Mouse (Mus musculus) heart, postnatal 0 days (tissue): ENCODE results near the gene Exosc2. TPM values are rescaled to one million over a fixed set of nuclear protein-coding genes. Genes with fewer than 3 reads are reported as not detected.

ENCODE experiments used
- ATAC-seq: fragments of 200-750 bp; cut with Nextera tagmentation; 2 replicates; pipeline ENCODE4 v1.8.0; 2017; ENCODE audit warnings: low read depth, moderate number of reproducible peaks, moderate library complexity; ENCODE audit not compliant: insufficient read depth
- DNase-seq: peaks from one replicate; pipeline ENCODE4 v3.0.0-alpha.2; 2016; ENCODE audit warnings: low spot score
- H3K27ac ChIP-seq: fragments of 300-500 bp; sonication (generic); 2 replicates; pipeline ENCODE4 v1.5.1; 2014; ENCODE audit warnings: low read depth, mild to moderate bottlenecking
- H3K27me3 ChIP-seq: fragments of 300-500 bp; sonication (generic); 2 replicates; pipeline ENCODE4 v1.6.1; 2014; ENCODE audit warnings: low read length, mixed read lengths; ENCODE audit not compliant: control insufficient read depth, insufficient read depth
- H3K36me3 ChIP-seq: fragments of 300-500 bp; sonication (generic); replicated peaks from 2 replicates; pipeline ENCODE4 v1.6.1; 2014; ENCODE audit warnings: low read length, mixed read lengths; ENCODE audit not compliant: control insufficient read depth, insufficient read depth
- H3K4me1 ChIP-seq: fragments of 300-500 bp; sonication (generic); 2 replicates; pipeline ENCODE4 v1.6.1; 2014; ENCODE audit warnings: antibody characterized with exemption; ENCODE audit not compliant: control insufficient read depth, insufficient read depth
- H3K4me2 ChIP-seq: fragments of 300-500 bp; sonication (generic); 2 replicates; pipeline ENCODE4 v1.6.1; 2014; ENCODE audit warnings: low read depth, mild to moderate bottlenecking, low read length, moderate library complexity
- H3K4me3 ChIP-seq: fragments of 300-500 bp; sonication (generic); 2 replicates; pipeline ENCODE4 v1.5.1; 2014; ENCODE audit warnings: low read depth, low read length
- H3K9ac ChIP-seq: fragments of 300-500 bp; sonication (generic); replicated peaks from 2 replicates; pipeline ENCODE4 v1.6.1; 2014; ENCODE audit warnings: low read depth, low read length, mixed read lengths
- H3K9me3 ChIP-seq: fragments of 300-500 bp; sonication (generic); replicated peaks from 2 replicates; pipeline ENCODE4 v1.6.1; 2016; ENCODE audit warnings: low read length; ENCODE audit not compliant: control insufficient read depth
- CTCF ChIP-seq: IDR thresholded peaks from 2 replicates; pipeline ENCODE4 v1.5.1; 2016; ENCODE audit warnings: antibody characterized with exemption, control low read depth, low read depth
- EP300 ChIP-seq: IDR thresholded peaks from 2 replicates; pipeline ENCODE4 v1.6.1; 2016; ENCODE audit warnings: antibody characterized with exemption, low read depth
- WGBS: fragments of 180-500 bp; shearing (Covaris S2); extraction: QIAGEN DNeasy Blood & Tissue Kit; methylation state at CpG from one replicate; pipeline ENCODE4 v1.1.7; 2014; 5-methylcytosine and 5-hydroxymethylcytosine counted together
- polyA plus RNA-seq: library from polyadenylated mRNA; unstranded; fragments of >200 nt; fragmentation: Nextera tagmentation; extraction: Ambion mirVana; gene quantifications from 2 replicates; pipeline ENCODE4 v1.2.1, GENCODE M21; 2015
- total RNA-seq: library from RNA; depleted of rRNA; stranded (reverse); fragments of >200 nt; gene quantifications from 2 replicates; pipeline ENCODE4 v1.2.3, GENCODE M21; 2014; ENCODE audit warnings: low replicate concordance

The Exosc2 gene
- total and polyA plus RNA-seq, 2 experiments from 2014 or later, result 19.9 to 39.8 TPM

- no peak overlapping the region for H3K4me2 ChIP-seq
- no peak overlapping the region for H3K4me3 ChIP-seq
- H3K36me3 ChIP-seq, result peaks cover 33% of the 10 kb centered on the region
- H3K27me3 ChIP-seq, result no peaks in the 10 kb centered on the region
- ATAC-seq (no peak), DNase-seq (no peak)
- 85% methylated on average over 6 of the region's 6 CpGs for WGBS
- no peak overlapping the region for H3K27ac ChIP-seq
- no peaks in the 10 kb centered on the region for H3K9me3 ChIP-seq
- no peaks in the 10 kb centered on the region for H3K4me1 ChIP-seq
- H3K9ac ChIP-seq, result no peak overlapping the region
- TF ChIP-seq CTCF, result no peak
These were observed 11.3 kb downstream of the Exosc2 start for GRCm38 (mm10) chr2:31681731-31682235.

DNA sequence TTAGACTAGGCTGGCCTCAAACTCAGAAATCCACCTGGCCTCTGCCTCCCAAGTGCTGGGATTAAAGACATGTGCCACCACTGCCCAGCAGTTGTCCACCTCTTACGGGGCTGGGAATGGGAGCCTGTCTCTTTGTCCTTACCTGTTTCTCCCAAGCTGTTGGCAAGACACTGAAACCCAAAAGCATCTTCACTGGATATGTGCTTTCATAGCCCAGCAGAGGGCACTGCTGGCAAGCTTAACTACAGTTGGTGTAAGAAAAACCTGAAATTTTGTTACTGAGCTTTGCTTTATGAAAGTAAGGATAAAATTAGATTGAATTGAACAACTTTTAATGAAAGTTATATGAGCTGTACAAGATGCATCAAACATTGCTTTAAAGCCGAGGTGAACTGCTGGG is 13.2 kb downstream of the Exosc2 start:
- Histone ChIP-seq H3K27ac (no peak overlapping the region), H3K36me3 (peaks cover 21% of the 10 kb centered on the region), H3K9me3 (no peaks in the 10 kb centered on the region), H3K4me1 (no peaks in the 10 kb centered on the region), H3K9ac (no peak overlapping the region), H3K4me3 (no peak overlapping the region), H3K27me3 (no peaks in the 10 kb centered on the region), H3K4me2 (no peak overlapping the region)
- no peak for ATAC-seq
- WGBS, result 20% methylated on average over 2 of the region's 2 CpGs
- TF ChIP-seq EP300 (no peak), CTCF (peak; percentile 80)
- DNase-seq, result peak; percentile 64

- DNase-seq (peak; percentile 99), ATAC-seq (peak; percentile 98)
- peak within 1 kb of the TSS; percentile 89 for H3K27ac ChIP-seq
- H3K36me3 ChIP-seq, result no peaks in the 10 kb centered on the region
- no peaks in the 10 kb centered on the region for H3K9me3 ChIP-seq
- peaks cover 20% of the 10 kb centered on the region for H3K4me1 ChIP-seq
- peak within 1 kb of the TSS; percentile 94 for H3K9ac ChIP-seq
- H3K27me3 ChIP-seq, result no peaks in the 10 kb centered on the region
- under 1% methylated on average over 62 of the region's 64 CpGs for WGBS
- H3K4me2 ChIP-seq, result peak within 1 kb of the TSS; percentile 83
- no peak for TF ChIP-seq EP300
- TF ChIP-seq CTCF, result peak; percentile 50
- peak within 1 kb of the TSS; percentile 98 for H3K4me3 ChIP-seq
These were observed 17.8 kb downstream of the Exosc2 start, which contains the start of gene Abl1 for GRCm38 (mm10) chr2:31688074-31688925. Gene Abl1 (plus strand): TSS chr2:31688376.

- Histone ChIP-seq H3K9me3 (no peaks in the 10 kb centered on the region), H3K27ac (peak overlapping the region; percentile 89), H3K4me3 (peak overlapping the region; percentile 98), H3K4me1 (peaks cover 20% of the 10 kb centered on the region), H3K36me3 (no peaks in the 10 kb centered on the region), H3K27me3 (no peaks in the 10 kb centered on the region), H3K4me2 (peak overlapping the region; percentile 83), H3K9ac (peak overlapping the region; percentile 94)
- DNase-seq, result peak; percentile 16
- under 1% methylated on average over 12 of the region's 12 CpGs for WGBS
- ATAC-seq, result no peak
- no peak for TF ChIP-seq EP300
- no peak for TF ChIP-seq CTCF
These were observed 18.5 kb downstream of the Exosc2 start for GRCm38 (mm10) chr2:31689045-31689444.

- no peak for TF ChIP-seq CTCF
- TF ChIP-seq EP300, result no peak
- H3K9ac ChIP-seq, result peak overlapping the region; percentile 94
- peaks cover 20% of the 10 kb centered on the region for H3K4me1 ChIP-seq
- ATAC-seq, result no peak
- peaks cover 9% of the 10 kb centered on the region; the same call in 1 of the 2 replicates for H3K36me3 ChIP-seq
- WGBS, result 39% methylated on average over 3 of the region's 3 CpGs
- H3K27ac ChIP-seq, result no peak overlapping the region
- no peaks in the 10 kb centered on the region for H3K27me3 ChIP-seq
- peak overlapping the region; percentile 83 for H3K4me2 ChIP-seq
- H3K9me3 ChIP-seq, result no peaks in the 10 kb centered on the region
- no peak for DNase-seq
- peak overlapping the region; percentile 98 for H3K4me3 ChIP-seq
These were observed 19.5 kb downstream of the Exosc2 start for GRCm38 (mm10) chr2:31690063-31690462.
